Mouse (Mus musculus) ZHBTc4 (cell line): ENCODE measurements around the gene Pofut2.

Experiments
- DNase-seq: peaks from one replicate; pipeline ENCODE4 v3.0.0-alpha.2; 2011; ENCODE audit warnings: low read depth, low spot score

Pofut2 gene

GRCm38 (mm10) chr10:77314711-77315266 lies 55.8 kb downstream of the Pofut2 start:
- no peak for DNase-seq

GRCm38 (mm10) chr10:77315682-77316081 lies 56.7 kb downstream of the Pofut2 start:
- DNase-seq = no peak
